Mouse (Mus musculus) midbrain, embryonic 13.5 days (tissue): ENCODE measurements around the gene Vax1. TPM values are rescaled to one million over a fixed set of nuclear protein-coding genes. Genes with fewer than 3 reads are reported as not detected.

Source experiments
- ATAC-seq: fragments of 200-750 bp; cut with Nextera tagmentation; 2 replicates; pipeline ENCODE4 v1.8.0; 2017; ENCODE audit warnings: mild to moderate bottlenecking, moderate TSS enrichment, moderate library complexity
- H3K27ac ChIP-seq: fragments of 300-500 bp; sonication (generic); 2 replicates; pipeline ENCODE4 v1.5.1; 2015; ENCODE audit warnings: inconsistent platforms, mild to moderate bottlenecking, moderate library complexity
- H3K27me3 ChIP-seq: fragments of 300-500 bp; sonication (generic); 2 replicates; pipeline ENCODE4 v1.6.1; 2015; ENCODE audit warnings: mild to moderate bottlenecking, inconsistent platforms
- H3K36me3 ChIP-seq: fragments of 300-500 bp; sonication (generic); 2 replicates; pipeline ENCODE4 v1.6.1; 2015; ENCODE audit warnings: mild to moderate bottlenecking, inconsistent platforms
- H3K4me1 ChIP-seq: fragments of 300-500 bp; sonication (generic); replicated peaks from 2 replicates; pipeline ENCODE4 v1.6.1; 2015; ENCODE audit warnings: inconsistent platforms
- H3K4me2 ChIP-seq: fragments of 300-500 bp; sonication (generic); replicated peaks from 2 replicates; pipeline ENCODE4 v1.6.1; 2015; ENCODE audit warnings: moderate library complexity, mild to moderate bottlenecking, inconsistent platforms
- H3K4me3 ChIP-seq: fragments of 300-500 bp; sonication (generic); replicated peaks from 2 replicates; pipeline ENCODE4 v1.5.1; 2015; ENCODE audit warnings: mild to moderate bottlenecking, inconsistent platforms
- H3K9ac ChIP-seq: fragments of 300-500 bp; sonication (generic); replicated peaks from 2 replicates; pipeline ENCODE4 v1.6.1; 2015; ENCODE audit warnings: mild to moderate bottlenecking, inconsistent platforms
- H3K9me3 ChIP-seq: fragments of 300-500 bp; sonication (generic); 2 replicates; pipeline ENCODE4 v1.6.1; 2016; ENCODE audit warnings: mild to moderate bottlenecking, inconsistent platforms
- WGBS: fragments of 180-500 bp; shearing (Covaris S2); methylation state at CpG from one replicate; pipeline ENCODE4 v1.1.7; 2015; 5-methylcytosine and 5-hydroxymethylcytosine counted together
- polyA plus RNA-seq: library from polyadenylated mRNA; unstranded; fragments of >200 nt; fragmentation: Nextera tagmentation; extraction: Ambion mirVana; gene quantifications from 2 replicates; pipeline ENCODE4 v1.2.1, GENCODE M21; 2015

Vax1 gene
- polyA plus RNA-seq, 1 experiment from 2014 or later: 0.40 TPM

DNA sequence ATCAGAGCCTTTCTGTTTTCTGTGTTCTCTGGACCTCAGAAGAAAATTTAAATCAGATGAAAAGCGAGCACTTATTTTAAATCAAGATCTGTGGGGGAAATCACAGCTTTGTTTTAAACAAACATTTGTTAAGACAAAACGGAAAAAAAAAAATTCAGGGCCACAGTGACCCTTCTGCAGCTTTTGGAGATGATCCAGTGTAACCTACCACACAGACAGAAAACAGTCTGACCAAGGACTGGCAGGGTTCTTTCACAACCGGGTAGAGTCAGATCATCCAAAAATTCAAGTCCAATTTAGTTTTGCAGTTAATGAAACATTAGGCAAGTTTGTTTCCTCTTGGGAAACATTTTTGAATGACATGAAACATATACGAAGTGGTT, 21.3 kb upstream of the Vax1 start:
- H3K4me1 ChIP-seq: peaks cover 5% of the 10 kb centered on the region; the same call in 1 of the 2 replicates

DNA sequence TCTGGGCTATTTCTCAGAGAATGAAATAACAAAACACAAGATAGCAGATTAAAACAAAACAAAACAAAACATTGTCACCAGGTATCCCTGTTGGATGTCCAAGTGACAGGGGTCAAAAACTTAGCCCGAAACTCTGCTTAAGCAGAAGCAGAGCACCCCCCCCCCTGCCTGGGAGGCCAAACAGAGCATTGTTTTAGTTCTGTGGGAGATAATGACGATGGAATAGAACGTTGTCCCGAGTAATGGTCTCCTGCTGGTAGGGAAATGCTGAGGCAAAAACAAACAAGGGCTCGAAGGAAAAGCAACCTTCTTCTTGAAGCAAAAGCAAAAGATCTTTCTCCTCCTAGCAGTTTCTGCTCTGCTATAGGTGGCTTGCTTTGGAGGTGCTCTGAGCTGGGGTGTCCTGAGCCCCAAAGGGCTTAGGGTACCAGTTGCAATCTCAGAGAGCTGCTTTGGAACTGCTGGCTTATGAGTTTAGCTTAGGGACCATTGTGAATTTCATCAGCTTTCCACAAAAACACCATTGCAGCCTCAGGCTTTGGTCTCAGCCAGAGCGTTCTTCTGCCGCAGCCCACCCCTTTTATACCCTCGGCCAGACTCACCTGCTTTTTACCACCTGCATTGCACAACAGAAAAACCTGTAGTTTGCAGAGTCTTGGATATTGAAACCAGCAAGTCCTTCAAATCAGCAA, 20.7 kb upstream of the Vax1 start:
- no peak overlapping the region for H3K27ac ChIP-seq
- no peak overlapping the region for H3K4me2 ChIP-seq
- H3K9me3 ChIP-seq: no peaks in the 10 kb centered on the region
- no peaks in the 10 kb centered on the region for H3K36me3 ChIP-seq
- 1% methylated on average over 8 of the region's 8 CpGs for WGBS
- ATAC-seq: no peak
- H3K4me1 ChIP-seq: peaks cover 5% of the 10 kb centered on the region; the same call in 1 of the 2 replicates
- peaks cover 94% of the 10 kb centered on the region for H3K27me3 ChIP-seq
- no peak overlapping the region for H3K4me3 ChIP-seq
- no peak overlapping the region for H3K9ac ChIP-seq

More for the DNA sequence above, 21.3 kb upstream of the Vax1 start:
- H3K27me3 ChIP-seq: peaks cover 94% of the 10 kb centered on the region
- H3K9ac ChIP-seq: no peak overlapping the region
- H3K36me3 ChIP-seq: no peaks in the 10 kb centered on the region
- ATAC-seq: no peak
- no peaks in the 10 kb centered on the region for H3K9me3 ChIP-seq
- no peak overlapping the region for H3K4me3 ChIP-seq
- no peak overlapping the region for H3K4me2 ChIP-seq
- H3K27ac ChIP-seq: no peak overlapping the region
- 8% methylated on average over 4 of the region's 4 CpGs for WGBS

DNA sequence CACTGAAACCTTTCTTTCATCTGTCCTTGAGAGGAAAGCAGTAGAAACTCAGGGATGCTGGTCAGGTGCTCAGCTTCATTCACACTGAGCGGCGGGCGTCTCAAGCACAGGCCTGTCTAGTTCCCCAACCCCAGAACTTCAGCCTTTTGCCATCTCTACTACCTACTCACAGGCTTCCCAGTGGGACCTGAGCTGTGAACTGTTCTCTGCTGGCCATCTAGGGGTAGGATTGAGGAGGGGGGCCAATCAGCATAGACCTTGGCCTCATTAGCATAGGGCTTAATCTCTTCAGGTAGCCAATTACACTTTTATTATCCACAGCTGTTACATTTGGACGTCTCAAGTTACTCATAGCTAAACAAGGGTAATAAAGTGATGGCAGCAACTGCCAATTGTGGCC, 19.1 kb upstream of the Vax1 start:
- WGBS: 15% methylated on average over 4 of the region's 4 CpGs
- no peak overlapping the region for H3K27ac ChIP-seq
- H3K4me2 ChIP-seq: no peak overlapping the region
- no peak overlapping the region for H3K4me3 ChIP-seq
- peaks cover 3% of the 10 kb centered on the region; the same call in 1 of the 2 replicates for H3K4me1 ChIP-seq
- no peaks in the 10 kb centered on the region for H3K9me3 ChIP-seq
- no peaks in the 10 kb centered on the region for H3K36me3 ChIP-seq
- no peak overlapping the region for H3K9ac ChIP-seq
- peaks cover 90% of the 10 kb centered on the region for H3K27me3 ChIP-seq
- ATAC-seq: no peak

- no peaks in the 10 kb centered on the region for H3K4me1 ChIP-seq
- H3K36me3 ChIP-seq: no peaks in the 10 kb centered on the region
- peaks cover 87% of the 10 kb centered on the region for H3K27me3 ChIP-seq
- WGBS: 61% methylated on average over 3 of the region's 3 CpGs
- no peak overlapping the region for H3K4me2 ChIP-seq
- no peaks in the 10 kb centered on the region for H3K9me3 ChIP-seq
- H3K4me3 ChIP-seq: no peak overlapping the region
- H3K9ac ChIP-seq: no peak overlapping the region
- no peak for ATAC-seq
- H3K27ac ChIP-seq: no peak overlapping the region
Measured at GRCm38 (mm10) chr19:59184000-59184399, 14.1 kb upstream of the Vax1 start.

GRCm38 (mm10) chr19:59173341-59174015, 3.6 kb upstream of the Vax1 start:
- 0 out of 2 replicates have a peak, but pooled peaks have one; percentile 27 for ATAC-seq
- Histone ChIP-seq H3K4me1 (peaks cover 29% of the 10 kb centered on the region), H3K9ac (no peak overlapping the region), H3K4me3 (no peak overlapping the region), H3K9me3 (no peaks in the 10 kb centered on the region), H3K27me3 (peaks cover 98% of the 10 kb centered on the region), H3K36me3 (no peaks in the 10 kb centered on the region), H3K4me2 (no peak overlapping the region), H3K27ac (no peak overlapping the region)
- WGBS: 8% methylated on average over 6 of the region's 6 CpGs

DNA sequence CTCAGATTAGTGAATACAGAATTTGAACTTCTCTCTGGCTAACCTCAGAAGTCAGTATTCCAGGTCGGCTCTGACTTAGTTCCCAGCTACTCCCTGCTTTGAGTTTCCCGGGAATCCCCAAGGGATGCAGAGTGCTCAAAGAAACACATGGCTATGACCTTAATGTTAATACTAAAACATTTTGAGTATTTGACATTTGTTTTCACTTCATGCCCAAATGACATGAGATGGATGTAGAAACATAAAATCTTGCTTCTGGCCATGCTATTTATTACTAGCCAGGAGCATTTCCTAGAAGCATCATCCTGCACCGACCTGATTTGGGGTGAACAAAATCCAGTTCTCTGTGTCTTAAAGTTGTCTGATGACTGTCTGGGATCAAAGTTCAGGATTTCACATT, 2.9 kb upstream of the Vax1 start:
- Histone ChIP-seq H3K9me3 (no peaks in the 10 kb centered on the region), H3K36me3 (no peaks in the 10 kb centered on the region), H3K27ac (no peak overlapping the region), H3K27me3 (peaks cover 99% of the 10 kb centered on the region), H3K4me3 (no peak overlapping the region), H3K9ac (no peak overlapping the region), H3K4me2 (no peak overlapping the region), H3K4me1 (peaks cover 29% of the 10 kb centered on the region)
- 7% methylated on average over 3 of the region's 3 CpGs for WGBS
- no peak for ATAC-seq

GRCm38 (mm10) chr19:59171871-59172245, 2.0 kb upstream of the Vax1 start:
- Histone ChIP-seq H3K36me3 (no peaks in the 10 kb centered on the region), H3K4me2 (no peak overlapping the region), H3K9ac (no peak overlapping the region), H3K4me3 (no peak overlapping the region), H3K27me3 (peaks cover 99% of the 10 kb centered on the region), H3K9me3 (no peaks in the 10 kb centered on the region), H3K27ac (no peak overlapping the region), H3K4me1 (peaks cover 29% of the 10 kb centered on the region)
- 0% methylated on average over 19 of the region's 19 CpGs for WGBS
- no peak; the same call in 1 of the 2 replicates for ATAC-seq

GRCm38 (mm10) chr19:59171151-59171870, 1.5 kb upstream of the Vax1 start:
- Histone ChIP-seq H3K9ac (no peak overlapping the region), H3K27ac (no peak overlapping the region), H3K4me3 (0 out of 2 replicates have a peak overlapping the region, but pooled peaks have one; percentile 2), H3K4me1 (peaks cover 35% of the 10 kb centered on the region), H3K4me2 (peak overlapping the region; percentile 39), H3K36me3 (no peaks in the 10 kb centered on the region), H3K9me3 (no peaks in the 10 kb centered on the region), H3K27me3 (peaks cover 99% of the 10 kb centered on the region)
- under 1% methylated on average over 38 of the region's 38 CpGs for WGBS
- peak; percentile 37; the same call in 1 of the 2 replicates for ATAC-seq

- no peak overlapping the region for H3K9ac ChIP-seq
- peaks cover 99% of the 10 kb centered on the region for H3K27me3 ChIP-seq
- H3K36me3 ChIP-seq: no peaks in the 10 kb centered on the region
- H3K27ac ChIP-seq: no peak overlapping the region
- peak overlapping the region; percentile 39; the same call in 1 of the 2 replicates for H3K4me2 ChIP-seq
- WGBS: 0% methylated on average over 6 of the region's 6 CpGs
- H3K9me3 ChIP-seq: no peaks in the 10 kb centered on the region
- ATAC-seq: no peak
- H3K4me3 ChIP-seq: 0 out of 2 replicates have a peak overlapping the region, but pooled peaks have one; percentile 31
- H3K4me1 ChIP-seq: peaks cover 39% of the 10 kb centered on the region
Measured at GRCm38 (mm10) chr19:59170766-59171095, 875 bp upstream of the Vax1 start.

DNA sequence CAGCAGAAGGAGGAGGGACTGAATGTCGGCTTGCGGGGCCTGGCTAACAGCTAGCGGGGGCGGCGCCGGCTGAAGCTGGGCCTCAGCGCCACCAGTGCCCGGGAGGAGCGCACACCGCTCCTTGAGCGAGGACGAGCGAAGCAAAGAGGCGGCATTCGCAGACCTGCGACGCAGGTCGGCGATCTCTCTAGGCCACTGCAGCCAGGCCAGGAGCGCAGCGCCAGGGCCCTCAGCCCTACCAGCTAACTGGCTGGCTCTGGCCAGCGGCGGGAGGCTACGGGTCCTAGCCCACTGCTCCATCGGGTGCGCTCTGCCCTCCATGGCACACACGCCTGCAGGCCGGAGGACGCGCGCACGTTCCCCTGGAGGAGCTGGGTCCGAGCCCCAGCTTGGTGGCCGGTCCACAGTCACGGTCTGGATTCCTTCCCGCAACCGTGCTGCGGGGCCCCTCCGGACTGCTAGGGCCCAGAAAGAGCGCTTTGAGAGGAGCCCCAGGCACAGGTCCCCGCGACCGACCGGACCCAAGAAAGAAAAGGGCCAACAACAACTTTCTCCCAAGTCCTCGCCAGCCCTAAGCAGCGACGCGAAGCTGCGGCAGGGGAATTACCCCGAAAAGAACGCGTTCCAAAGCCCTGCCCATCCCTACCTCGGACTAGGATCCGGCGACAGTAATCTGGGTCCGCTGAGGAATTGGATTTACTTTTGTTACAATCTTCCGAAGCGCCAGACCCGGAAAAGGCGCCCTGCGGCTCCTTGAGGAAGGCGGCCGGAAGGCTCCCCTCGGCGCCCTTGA, 517 bp downstream of the Vax1 start:
- peaks cover 39% of the 10 kb centered on the region for H3K4me1 ChIP-seq
- peak overlapping the region; percentile 44 for H3K9ac ChIP-seq
- no peak for ATAC-seq
- H3K9me3 ChIP-seq: no peaks in the 10 kb centered on the region
- H3K36me3 ChIP-seq: no peaks in the 10 kb centered on the region
- 0 out of 2 replicates have a peak overlapping the region, but pooled peaks have one; percentile 44 for H3K27ac ChIP-seq
- H3K4me2 ChIP-seq: peak overlapping the region; percentile 39
- H3K4me3 ChIP-seq: peak overlapping the region; percentile 31
- under 1% methylated on average over 65 of the region's 65 CpGs for WGBS
- peaks cover 98% of the 10 kb centered on the region for H3K27me3 ChIP-seq

DNA sequence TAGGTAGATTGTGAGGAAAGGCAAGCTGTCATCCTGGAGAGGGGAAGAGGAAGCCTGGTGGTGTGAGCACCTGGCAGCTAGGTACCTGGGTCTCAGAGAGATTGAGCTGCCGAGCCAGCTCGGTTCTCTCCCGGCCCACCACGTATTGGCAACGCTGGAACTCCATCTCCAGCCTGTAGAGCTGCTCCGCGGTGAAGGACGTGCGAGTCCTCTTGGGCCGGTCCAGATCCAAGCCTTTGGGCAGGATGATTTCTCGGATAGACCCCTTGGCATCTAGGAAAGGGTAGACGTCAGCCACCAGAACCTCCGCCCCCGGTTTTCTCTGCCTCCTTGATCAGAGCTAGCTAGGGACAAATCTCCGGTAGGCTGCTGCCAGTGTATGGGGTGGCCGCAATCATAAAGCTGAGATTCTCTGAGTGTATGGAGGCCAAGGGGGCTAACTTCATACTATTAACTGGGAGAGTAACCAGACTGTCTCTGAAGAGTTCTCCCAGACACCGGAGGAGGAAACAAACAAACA, 1.4 kb downstream of the Vax1 start:
- Histone ChIP-seq H3K36me3 (no peaks in the 10 kb centered on the region), H3K4me2 (0 out of 2 replicates have a peak overlapping the region, but pooled peaks have one; percentile 6), H3K27ac (no peak overlapping the region), H3K4me1 (peaks cover 32% of the 10 kb centered on the region), H3K9me3 (no peaks in the 10 kb centered on the region), H3K27me3 (peaks cover 98% of the 10 kb centered on the region), H3K4me3 (peak overlapping the region; percentile 31), H3K9ac (peak overlapping the region; percentile 44)
- 2% methylated on average over 17 of the region's 17 CpGs for WGBS
- no peak for ATAC-seq
